Mouse (Mus musculus) embryonic fibroblast, embryonic 13.5 days (primary cell): ENCODE data around the gene Calr3. TPM values are rescaled to one million over a fixed set of nuclear protein-coding genes. Genes with fewer than 3 reads are reported as not detected.

Source experiments
- H3K27ac ChIP-seq: 2 replicates; pipeline ENCODE4 v1.5.1; 2012; ENCODE audit warnings: low read length, control low read depth, inconsistent platforms; ENCODE audit not compliant: insufficient read depth
- H3K4me1 ChIP-seq: 2 replicates; pipeline ENCODE4 v1.6.1; 2011; ENCODE audit warnings: low read length; ENCODE audit not compliant: control insufficient read depth, insufficient read depth
- H3K4me3 ChIP-seq: 2 replicates; pipeline ENCODE4 v1.5.1; 2011; ENCODE audit warnings: mild to moderate bottlenecking, control low read depth, low read length; ENCODE audit not compliant: insufficient read depth
- CTCF ChIP-seq: IDR thresholded peaks from 2 replicates; pipeline ENCODE4 v1.5.1; 2011; ENCODE audit warnings: mild to moderate bottlenecking, control low read depth, low read length, moderate library complexity, borderline replicate concordance; ENCODE audit not compliant: insufficient read depth
- POLR2A ChIP-seq: IDR thresholded peaks from 2 replicates; pipeline ENCODE4 v1.6.1; 2011; ENCODE audit warnings: low read depth, mild to moderate bottlenecking, control low read depth, low read length, moderate library complexity
- polyA plus RNA-seq: library from polyadenylated mRNA; stranded (reverse); fragments of >200 nt; gene quantifications from 2 replicates; pipeline ENCODE4 v1.2.4, GENCODE M21; 2011; ENCODE audit warnings: low read depth; ENCODE audit not compliant: missing spikeins, insufficient read length

Gene Calr3
- polyA plus RNA-seq, 1 experiment, result 1.9 TPM

DNA sequence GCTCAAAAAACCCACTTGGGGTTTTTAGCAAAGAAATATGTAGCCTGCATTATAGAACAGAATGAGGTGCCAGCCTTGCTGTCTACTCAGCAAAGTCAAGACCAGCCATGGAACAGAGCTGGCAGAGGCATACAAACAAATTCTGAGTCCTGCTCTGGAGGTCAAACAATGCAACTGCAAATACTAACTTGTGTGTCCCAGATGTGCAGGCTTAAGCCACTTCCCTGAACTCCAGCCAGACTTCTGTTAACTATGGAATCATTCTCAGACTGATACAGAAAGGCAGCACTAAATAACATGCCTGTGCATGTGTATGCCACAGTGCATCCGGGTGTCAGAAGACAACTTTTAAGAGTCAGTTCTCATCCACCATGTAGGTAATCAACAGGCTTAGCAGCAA lies 35.8 kb downstream of the Calr3 start:
- Histone ChIP-seq H3K4me1 (peaks cover 5% of the 10 kb centered on the region; the same call in 1 of the 2 replicates), H3K4me3 (no peak overlapping the region), H3K27ac (peak overlapping the region; percentile 28)
- TF ChIP-seq CTCF (no peak), POLR2A (no peak)

GRCm38 (mm10) chr8:72402981-72403380 lies 40.7 kb downstream of the Calr3 start:
- no peak overlapping the region for H3K27ac ChIP-seq
- no peak overlapping the region for H3K4me3 ChIP-seq
- no peak for TF ChIP-seq POLR2A
- no peak for TF ChIP-seq CTCF
- H3K4me1 ChIP-seq, result peaks cover 5% of the 10 kb centered on the region; the same call in 1 of the 2 replicates

GRCm38 (mm10) chr8:72401381-72401780 lies 42.3 kb downstream of the Calr3 start:
- Histone ChIP-seq H3K4me3 (no peak overlapping the region), H3K4me1 (0 out of 2 replicates have a peak, but pooled peaks cover 5% of the 10 kb centered on the region), H3K27ac (no peak overlapping the region)
- no peak for TF ChIP-seq CTCF
- TF ChIP-seq POLR2A, result no peak

- Histone ChIP-seq H3K27ac (no peak overlapping the region), H3K4me1 (no peaks in the 10 kb centered on the region), H3K4me3 (no peak overlapping the region)
- no peak for TF ChIP-seq CTCF
- TF ChIP-seq POLR2A, result no peak
Measured at GRCm38 (mm10) chr8:72385737-72386136, 57.9 kb downstream of the Calr3 start.

DNA sequence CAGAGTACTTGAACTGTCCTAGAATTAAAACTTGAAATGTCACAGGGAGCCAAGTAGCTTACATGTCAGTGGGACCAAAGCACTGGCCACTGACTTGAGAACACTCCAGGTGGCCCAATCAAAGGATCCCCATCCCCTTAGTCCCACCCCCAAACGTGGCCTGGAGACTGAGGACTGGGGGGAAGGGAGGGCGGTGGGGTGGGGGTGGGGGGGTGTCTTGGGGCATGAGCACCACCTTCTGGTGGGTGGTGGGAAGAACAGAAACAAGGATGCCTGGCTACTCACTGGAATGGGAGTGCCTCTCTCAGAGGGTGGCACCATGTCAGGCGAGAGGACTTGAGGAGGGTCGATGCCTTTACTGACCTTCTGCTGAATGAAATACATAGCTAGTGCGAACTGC lies 61.3 kb downstream of the Calr3 start:
- Histone ChIP-seq H3K4me3 (no peak overlapping the region), H3K4me1 (no peaks in the 10 kb centered on the region), H3K27ac (no peak overlapping the region)
- no peak for TF ChIP-seq POLR2A
- peak; percentile 14; the same call in 1 of the 2 replicates for TF ChIP-seq CTCF

DNA sequence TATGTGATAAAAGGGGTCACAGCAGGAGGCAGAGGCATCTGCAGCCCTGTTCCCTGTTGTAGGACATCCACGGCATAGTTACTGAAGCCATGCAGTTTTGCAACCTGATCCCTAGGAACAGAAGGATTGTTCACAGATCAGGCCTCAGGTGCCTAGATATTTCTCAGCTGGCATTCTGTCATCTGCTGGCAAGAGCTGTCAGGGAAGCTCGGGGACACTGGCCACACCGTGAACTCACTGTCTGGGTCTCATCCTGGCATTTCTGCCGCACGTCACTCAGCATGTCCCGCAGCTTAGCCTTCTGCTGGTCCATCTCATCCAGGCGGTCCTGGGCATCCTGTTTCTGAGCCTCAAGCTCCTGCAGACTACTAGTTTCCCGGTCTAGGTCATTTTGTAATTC lies 63.0 kb downstream of the Calr3 start:
- TF ChIP-seq POLR2A (no peak), CTCF (no peak)
- H3K4me3 ChIP-seq, result no peak overlapping the region
- H3K27ac ChIP-seq, result no peak overlapping the region
- no peaks in the 10 kb centered on the region for H3K4me1 ChIP-seq

GRCm38 (mm10) chr8:72376900-72377299 lies 66.8 kb downstream of the Calr3 start:
- Histone ChIP-seq H3K27ac (no peak overlapping the region), H3K4me3 (no peak overlapping the region), H3K4me1 (no peaks in the 10 kb centered on the region)
- no peak for TF ChIP-seq POLR2A
- TF ChIP-seq CTCF, result no peak

- Histone ChIP-seq H3K27ac (no peak overlapping the region), H3K4me1 (no peaks in the 10 kb centered on the region), H3K4me3 (no peak overlapping the region)
- TF ChIP-seq CTCF (no peak), POLR2A (no peak)
Measured at GRCm38 (mm10) chr8:72376309-72376708, 67.4 kb downstream of the Calr3 start.

DNA sequence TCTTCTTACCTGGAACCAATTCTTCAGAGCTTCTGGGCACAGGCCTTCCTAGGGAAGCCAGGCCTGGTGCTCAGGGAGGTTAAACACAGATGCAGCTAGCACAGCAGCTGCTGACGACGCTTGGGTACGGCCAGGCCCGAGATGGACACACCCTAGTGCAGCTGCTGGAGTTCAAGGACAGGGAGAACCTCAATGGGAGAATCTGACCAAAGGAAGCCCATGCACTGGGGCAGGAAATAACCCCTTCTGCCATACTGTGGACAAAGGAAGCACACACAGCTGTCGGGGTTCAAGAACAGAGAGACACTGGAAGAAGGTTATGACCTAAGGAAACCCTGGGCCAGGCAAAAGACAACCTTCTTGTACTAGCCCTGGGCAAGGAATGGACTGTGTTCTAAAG lies 68.5 kb downstream of the Calr3 start:
- H3K27ac ChIP-seq, result no peak overlapping the region
- H3K4me3 ChIP-seq, result no peak overlapping the region
- TF ChIP-seq POLR2A (no peak), CTCF (no peak)
- H3K4me1 ChIP-seq, result no peaks in the 10 kb centered on the region

Other genes starting within 250 kb of the Calr3 start
- not detected in 2 replicates for gene Cib3, start 231.0 kb downstream of the Calr3 start, polyA plus RNA-seq
- gene Gm11034, start 230.2 kb downstream of the Calr3 start, polyA plus RNA-seq, result not detected in 2 replicates
- 41.4 and 43.8 TPM in 2 replicates for gene Fam32a, start 224.1 kb downstream of the Calr3 start, polyA plus RNA-seq
- gene Ap1m1, start 203.9 kb downstream of the Calr3 start, polyA plus RNA-seq, result 65.3 and 67.0 TPM in 2 replicates
- 3.8 and 4.6 TPM in 2 replicates for gene Gm10282, start 138.6 kb downstream of the Calr3 start, polyA plus RNA-seq
- gene Klf2, start 124.8 kb downstream of the Calr3 start, polyA plus RNA-seq, result 19.1 and 19.7 TPM in 2 replicates
- gene Eps15l1, start 22.4 kb downstream of the Calr3 start, polyA plus RNA-seq, result 58.0 and 65.0 TPM in 2 replicates
- gene 1700030K09Rik, start within 50 bp of the Calr3 start, polyA plus RNA-seq, result 5.5 and 6.6 TPM in 2 replicates
- gene Cherp, start 31.4 kb upstream of the Calr3 start, polyA plus RNA-seq, result 39.9 and 46.2 TPM in 2 replicates
- 45.4 and 50.3 TPM in 2 replicates for gene Slc35e1, start 48.7 kb upstream of the Calr3 start, polyA plus RNA-seq
- 6.4 and 7.5 TPM in 2 replicates for gene Med26, start 104.4 kb upstream of the Calr3 start, polyA plus RNA-seq
- gene Smim7, start 127.2 kb upstream of the Calr3 start, polyA plus RNA-seq, result 68.9 and 104 TPM in 2 replicates
- gene Tmem38a, start 128.2 kb upstream of the Calr3 start, polyA plus RNA-seq, result 12.0 and 14.4 TPM in 2 replicates
- not detected in 2 replicates for gene Nwd1, start 202.8 kb upstream of the Calr3 start, polyA plus RNA-seq